Mouse (Mus musculus): ENCODE results near the gene Tmod1.
A peak's percentile ranks its signal among the peaks of the same experiment; 100 is the strongest.

Tmod1 gene

GRCm38 (mm10) chr4:46130221-46130620, 91.5 kb downstream of the Tmod1 start:
- DNase-seq (ENCODE audit: extremely low spot score), result peak; percentile 53

DNA sequence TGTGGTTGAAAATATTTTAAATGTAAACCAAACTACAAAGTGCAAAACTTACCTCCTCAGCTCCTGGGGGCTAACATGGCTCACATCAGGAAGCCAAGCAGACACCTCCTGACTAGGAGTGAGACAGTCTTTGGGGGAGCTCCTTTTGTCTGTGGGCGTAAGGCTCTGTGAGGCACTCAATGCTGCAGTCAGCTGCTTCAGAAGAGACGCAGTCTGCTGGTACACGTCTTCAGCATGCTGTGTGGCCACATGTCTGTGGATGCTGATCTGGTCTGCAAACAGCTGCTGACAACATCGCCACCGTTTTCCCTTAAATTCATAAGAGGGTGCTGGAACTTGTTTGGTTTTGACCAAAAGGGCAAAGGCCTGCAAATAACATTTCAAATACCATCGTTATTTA, 93.1 kb downstream of the Tmod1 start:
- DNase-seq (ENCODE audit: extremely low spot score), result no peak

GRCm38 (mm10) chr4:46137629-46138286, 99.0 kb downstream of the Tmod1 start:
- DNase-seq (ENCODE audit: extremely low spot score), result no peak

GRCm38 (mm10) chr4:46138287-46139222, 99.8 kb downstream of the Tmod1 start, which contains the start of the genes Ncbp1 and Tstd2:
TSS of gene Ncbp1 (plus strand) at chr4:46138613.
TSS of gene Tstd2 (minus strand) at chr4:46138694.
- DNase-seq (ENCODE audit: extremely low spot score), result peak; percentile 93

- peak; percentile 7 for DNase-seq (ENCODE audit: extremely low spot score)
Observed at GRCm38 (mm10) chr4:46144323-46144722, 105.6 kb downstream of the Tmod1 start.

- no peak for DNase-seq (ENCODE audit: extremely low spot score)
Observed at GRCm38 (mm10) chr4:46146881-46147280, 108.1 kb downstream of the Tmod1 start.

DNA sequence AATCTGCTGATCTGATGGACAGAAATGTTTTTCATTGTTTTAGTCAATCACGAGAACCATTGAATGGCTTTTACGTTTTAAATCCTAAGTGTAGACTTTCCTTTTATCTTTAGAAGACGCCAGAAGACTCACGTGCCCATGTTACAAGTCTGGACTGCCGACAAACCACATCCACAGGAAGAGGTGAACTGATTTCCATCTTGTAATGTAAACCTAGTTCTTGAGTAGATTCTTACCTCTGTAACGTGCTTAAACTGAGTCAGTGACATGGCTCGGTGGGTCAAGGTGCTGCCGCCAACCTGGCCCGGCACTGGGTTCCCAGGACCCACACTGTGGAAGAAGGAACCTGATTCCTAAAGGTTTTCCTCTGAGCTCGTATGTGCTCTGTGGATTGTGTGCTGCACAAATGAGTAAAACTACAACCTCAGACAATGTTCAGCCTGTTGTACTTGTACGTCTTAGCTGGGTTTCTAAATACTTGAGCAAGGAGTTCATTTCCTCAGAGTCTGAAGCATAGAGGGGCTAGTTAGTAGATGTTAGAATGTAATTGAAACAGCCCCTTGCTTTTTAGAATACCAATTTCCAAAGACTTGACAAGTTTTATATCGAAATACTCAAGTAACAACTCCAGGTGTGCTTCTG, 113.3 kb downstream of the Tmod1 start:
- DNase-seq (ENCODE audit: extremely low spot score), result no peak

DNA sequence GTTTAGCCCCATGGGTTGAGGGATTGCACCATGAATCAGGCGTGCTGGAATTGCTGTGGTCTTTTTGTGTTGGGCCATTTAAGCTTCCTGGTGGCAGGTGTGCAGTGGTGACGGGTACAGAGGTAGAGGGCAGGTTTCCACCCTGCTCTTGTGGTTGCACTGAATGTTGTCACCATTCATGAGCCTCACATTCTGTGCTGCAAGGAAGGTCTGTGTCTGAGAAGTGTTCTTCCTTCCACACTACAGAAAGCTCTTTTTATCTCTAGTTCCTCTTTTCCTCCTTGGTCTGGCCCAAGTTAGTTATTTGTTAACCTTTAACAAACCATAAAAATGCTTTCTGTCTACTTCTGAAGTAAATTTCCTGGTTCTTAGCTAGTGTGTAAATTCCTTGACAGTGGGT, 125.3 kb downstream of the Tmod1 start:
- no peak for DNase-seq (ENCODE audit: extremely low spot score)
